Mouse (Mus musculus) adrenal gland (tissue): ENCODE measurements around the gene Rgs19.

Experiments used
- intact Hi-C: fragments of 180-260 bp; cut with DNase I; formaldehyde crosslinking; loops from one replicate; pipeline ENCODE4 v1.15.1; 2025

Rgs19 gene

GRCm38 (mm10) chr2:181658528-181658927 is 35.2 kb downstream of the Rgs19 start:
- intact Hi-C loops, result loop anchor here (2.0 kb wide), 1 partner anchor 20 kb away; no protein-coding TSS in a partner anchor

- intact Hi-C loops, result no loop called here
Measured at GRCm38 (mm10) chr2:181657441-181657840, 36.3 kb downstream of the Rgs19 start.

- intact Hi-C loops, result no loop called here
Measured at GRCm38 (mm10) chr2:181656734-181657133, 37.0 kb downstream of the Rgs19 start, which contains the start of gene Gm29797. TSS of gene Gm29797 (plus strand) at chr2:181657034.

- intact Hi-C loops, result no loop called here
Measured at GRCm38 (mm10) chr2:181653523-181653922, 40.3 kb downstream of the Rgs19 start.

GRCm38 (mm10) chr2:181653065-181653464 is 40.7 kb downstream of the Rgs19 start:
- intact Hi-C loops, result no loop called here

GRCm38 (mm10) chr2:181648926-181649325 is 44.9 kb downstream of the Rgs19 start:
- intact Hi-C loops, result no loop called here

- intact Hi-C loops, result no loop called here
Measured at GRCm38 (mm10) chr2:181646626-181647472, 46.9 kb downstream of the Rgs19 start.

GRCm38 (mm10) chr2:181645666-181646065 is 48.1 kb downstream of the Rgs19 start:
- intact Hi-C loops, result no loop called here

- intact Hi-C loops, result loop anchor here (5.0 kb wide), 1 partner anchor 33 kb away; no protein-coding TSS in a partner anchor
Measured at GRCm38 (mm10) chr2:181644361-181644760, 49.4 kb downstream of the Rgs19 start.
